Comparison of ENCODE assay signal across 8 mouse cellular contexts in genomic region chr9:21196521-21197433, GRCm38 (mm10). TPM values are rescaled to one million over a fixed set of nuclear protein-coding genes. Genes with fewer than 3 reads are reported as not detected.
DNase-seq lines count a peak whose midpoint lies in the region; ATAC-seq lines count a peak whose summit lies in the region.

No protein-coding gene starts in this region.

- H3K36me3 ChIP-seq in intestine, embryonic 15.5 days, result no peaks in the 10 kb centered on the region
- H3K36me3 ChIP-seq in midbrain, embryonic 14.5 days (ENCODE audit: control insufficient read depth, insufficient read depth, low read length), result peaks cover 8% of the 10 kb centered on the region

- H3K4me3 ChIP-seq in intestine, embryonic 15.5 days (replicated peaks), result peak overlapping the region; percentile 28
- H3K4me3 ChIP-seq in midbrain, embryonic 14.5 days (replicated peaks; ENCODE audit: low read depth, low read length), result peak overlapping the region; percentile 62

- no peaks in the 10 kb centered on the region for H3K27me3 ChIP-seq in intestine, embryonic 15.5 days (replicated peaks)
- no peaks in the 10 kb centered on the region for H3K27me3 ChIP-seq in midbrain, embryonic 14.5 days (ENCODE audit: control insufficient read depth, insufficient read depth, low read length)

- WGBS in intestine, embryonic 15.5 days, result 38% methylated on average over 19 of the region's 19 CpGs
- WGBS in midbrain, embryonic 14.5 days, result 15% methylated on average over 19 of the region's 19 CpGs

- H3K4me1 ChIP-seq in intestine, embryonic 15.5 days (replicated peaks), result peaks cover 13% of the 10 kb centered on the region
- H3K4me1 ChIP-seq in midbrain, embryonic 14.5 days (ENCODE audit: control insufficient read depth, insufficient read depth, low read length), result peaks cover 21% of the 10 kb centered on the region

- DNase-seq in kidney, postnatal 4 days, result peak; percentile 39 to 62
- no peak for DNase-seq in kidney, adult 11 months
- DNase-seq in cerebellum, postnatal 36 days, result peak; percentile 69 to 72
- peak; percentile 86 for DNase-seq in midbrain, embryonic 14.5 days
- no peak for DNase-seq in gastrocnemius, postnatal 10 days
- DNase-seq in thymus, postnatal 36 days, result no peak
- no peak for DNase-seq in gastrocnemius, adult 8-10 months (ENCODE audit: low spot score in 2 of 2)

- H3K9ac ChIP-seq in intestine, embryonic 15.5 days, result peak overlapping the region; percentile 34; the same call in 1 of the 2 replicates
- peak overlapping the region; percentile 72 for H3K9ac ChIP-seq in midbrain, embryonic 14.5 days (replicated peaks; ENCODE audit: low read length)

- H3K27ac ChIP-seq in intestine, embryonic 15.5 days, result no peak overlapping the region
- peak overlapping the region; percentile 68 for H3K27ac ChIP-seq in midbrain, embryonic 14.5 days (replicated peaks; ENCODE audit: low read depth, low read length)

- peak; percentile 65 for ATAC-seq in intestine, embryonic 15.5 days
- peak; percentile 82 for ATAC-seq in midbrain, embryonic 14.5 days (ENCODE audit: low FRiP score, low TSS enrichment)

- H3K9me3 ChIP-seq in intestine, embryonic 15.5 days, result no peaks in the 10 kb centered on the region
- H3K9me3 ChIP-seq in midbrain, embryonic 14.5 days (ENCODE audit: control insufficient read depth, low read length), result no peaks in the 10 kb centered on the region

- H3K4me2 ChIP-seq in intestine, embryonic 15.5 days (replicated peaks), result peak overlapping the region; percentile 60
- H3K4me2 ChIP-seq in midbrain, embryonic 14.5 days (ENCODE audit: low read length), result peak overlapping the region; percentile 67

RNA-seq across cellular contexts. Expression of gene Pde4a, which starts 31.3 kb away (rescaled TPM):
- 6.0 and 6.8 TPM in 2 replicates for polyA plus RNA-seq in intestine, embryonic 15.5 days (2015; fragmentation: Nextera tagmentation; extraction: Ambion mirVana)
- polyA plus RNA-seq in midbrain, embryonic 14.5 days (2014; fragmentation: Nextera tagmentation; extraction: Ambion mirVana), result 28.4 and 32.3 TPM in 2 replicates
- total RNA-seq in gastrocnemius, postnatal 10 days (2021), result 10 to 100 TPM; 22.1 to 23.2 TPM
- total RNA-seq in gastrocnemius, adult 8-10 months (2022), result 10 to 100 TPM; 40.7 to 51.5 (median 47.0) TPM

RNA-seq across cellular contexts. Expression of gene Keap1, which starts 42.4 kb away (rescaled TPM):
- polyA plus RNA-seq in intestine, embryonic 15.5 days (2015; fragmentation: Nextera tagmentation; extraction: Ambion mirVana), result 55.8 and 59.8 TPM in 2 replicates
- 40.3 and 53.7 TPM in 2 replicates for polyA plus RNA-seq in midbrain, embryonic 14.5 days (2014; fragmentation: Nextera tagmentation; extraction: Ambion mirVana)
- 10 to 100 TPM; 59.6 to 60.9 TPM for total RNA-seq in gastrocnemius, postnatal 10 days (2021)
- total RNA-seq in gastrocnemius, adult 8-10 months (2022), result 10 to 100 TPM; 54.9 to 59.4 (median 57.4) TPM

RNA-seq across cellular contexts. Expression of gene Cdc37, which starts 47.0 kb away (rescaled TPM):
- 276 and 280 TPM in 2 replicates for polyA plus RNA-seq in intestine, embryonic 15.5 days (2015; fragmentation: Nextera tagmentation; extraction: Ambion mirVana)
- 213 and 223 TPM in 2 replicates for polyA plus RNA-seq in midbrain, embryonic 14.5 days (2014; fragmentation: Nextera tagmentation; extraction: Ambion mirVana)
- 100 to 1,000 TPM; 138 to 151 TPM for total RNA-seq in gastrocnemius, postnatal 10 days (2021)
- total RNA-seq in gastrocnemius, adult 8-10 months (2022), result 100 to 1,000 TPM in 3 of 4 experiments, 10 to 100 TPM in 1; 95.0 to 132 (median 111) TPM

RNA-seq across cellular contexts. Expression of gene S1pr5, which starts 51.5 kb away (rescaled TPM):
- polyA plus RNA-seq in intestine, embryonic 15.5 days (2015; fragmentation: Nextera tagmentation; extraction: Ambion mirVana), result not detected in 2 replicates
- 2.3 and 2.8 TPM in 2 replicates for polyA plus RNA-seq in midbrain, embryonic 14.5 days (2014; fragmentation: Nextera tagmentation; extraction: Ambion mirVana)
- total RNA-seq in gastrocnemius, postnatal 10 days (2021), result under 1 TPM; 0.09 to 0.19 TPM
- under 1 TPM; 0.10 to 0.29 (median 0.15) TPM for total RNA-seq in gastrocnemius, adult 8-10 months (2022)

Comparison
In these comparisons a context has a peak if more than half of its experiments do, and no peak if none do; other contexts are left out.
1. DNase-seq: peak in kidney, postnatal 4 days (2 of 2), cerebellum, postnatal 36 days (2 of 2) and midbrain, embryonic 14.5 days (single experiment); none in kidney, adult 11 months (single experiment), gastrocnemius, postnatal 10 days (single experiment), thymus, postnatal 36 days (0 of 2) and gastrocnemius, adult 8-10 months (0 of 2).